ENCODE assay signal across 9 mouse cellular contexts in genomic region chr6:50545412-50546043, GRCm38 (mm10). TPM values are rescaled to one million over a fixed set of nuclear protein-coding genes. Genes with fewer than 3 reads are reported as not detected.
DNase-seq lines count a peak whose midpoint lies in the region; ATAC-seq and TF ChIP-seq lines count a peak whose summit lies in the region.
"Had no signal": no experiment of that assay in that cellular context is flagged by ENCODE, and none has a peak within 500 bp of the region (broad histone marks: within the 10 kb centered on the region; RNA-seq: fewer than 3 reads in every experiment).

No protein-coding gene starts in this region.

- in situ Hi-C loops in ES-E14 (cut with MboI; ENCODE audit: low sequenced_read_pairs in 2 of 2, unreplicated experiment in 2 of 2), result loop anchor here in 1 of 2 experiments (10.0 kb wide), 1 partner anchor 1031 kb away; no protein-coding TSS in a partner anchor

- ATAC-seq in heart, postnatal 0 days (ENCODE audit: insufficient read depth, low read depth), result peak; percentile 73; the same call in 1 of the 2 replicates
- peak; percentile 72 for ATAC-seq in limb, embryonic 14.5 days (ENCODE audit: low FRiP score, low read depth)
- peak; percentile 83 for ATAC-seq in monocyte, adult 5-6 weeks (replicated peaks; ENCODE audit: insufficient number of reproducible peaks, low FRiP score, low TSS enrichment, poor library complexity, severe bottlenecking)

- 20% methylated on average over 10 of the region's 10 CpGs for WGBS in heart, postnatal 0 days
- WGBS in limb, embryonic 14.5 days, result 24% methylated on average over 10 of the region's 10 CpGs

- DNase-seq in layer of hippocampus, adult 2 months (ENCODE audit: low spot score in 2 of 2), result peak in 1 of 2 experiments; percentile 48
- no peak for DNase-seq in layer of hippocampus, postnatal 36 days
- DNase-seq in ES-E14 (ENCODE audit: low read depth, low spot score), result no peak
- peak; percentile 55 to 69 for DNase-seq in cerebellum, postnatal 10 days
- DNase-seq in heart, postnatal 0 days (ENCODE audit: low spot score), result peak; percentile 77
- DNase-seq in limb, embryonic 14.5 days (ENCODE audit: low spot score), result peak; percentile 86
- no peak for DNase-seq in ovary, postnatal 10 days (ENCODE audit: low spot score)

- H3K27me3 ChIP-seq in heart, postnatal 0 days (ENCODE audit: control insufficient read depth, insufficient read depth, low read length), result no peaks in the 10 kb centered on the region
- no peaks in the 10 kb centered on the region for H3K27me3 ChIP-seq in limb, embryonic 14.5 days (ENCODE audit: control insufficient read depth, insufficient read depth, low read length)
- H3K27me3 ChIP-seq: embryonic facial prominence, embryonic 15.5 days had no signal

- H3K27ac ChIP-seq in layer of hippocampus, adult 2 months, result no peak overlapping the region
- H3K27ac ChIP-seq in ES-E14 (ENCODE audit: insufficient read depth, low read depth, low read length, poor library complexity, severe bottlenecking), result no peak overlapping the region
- no peak overlapping the region for H3K27ac ChIP-seq in heart, postnatal 0 days (ENCODE audit: low read depth)
- H3K27ac ChIP-seq in limb, embryonic 14.5 days (replicated peaks; ENCODE audit: low read depth, low read length), result no peak overlapping the region
- H3K27ac ChIP-seq: embryonic facial prominence, embryonic 15.5 days had no signal

- H3K9me3 ChIP-seq in ES-E14 (ENCODE audit: control insufficient read depth, insufficient read depth, low read depth, low read length), result no peaks in the 10 kb centered on the region
- H3K9me3 ChIP-seq in heart, postnatal 0 days (replicated peaks; ENCODE audit: control insufficient read depth, low read length), result no peaks in the 10 kb centered on the region
- H3K9me3 ChIP-seq in limb, embryonic 14.5 days (ENCODE audit: control insufficient read depth, low read length), result no peaks in the 10 kb centered on the region
- H3K9me3 ChIP-seq: embryonic facial prominence, embryonic 15.5 days had no signal

- H3K4me2 ChIP-seq in heart, postnatal 0 days (ENCODE audit: low read depth, low read length), result no peak overlapping the region
- no peak overlapping the region; the same call in 1 of the 2 replicates for H3K4me2 ChIP-seq in limb, embryonic 14.5 days (replicated peaks; ENCODE audit: low read depth, low read length, severe bottlenecking)
- H3K4me2 ChIP-seq: embryonic facial prominence, embryonic 15.5 days had no signal

- no peak for TF ChIP-seq EP300 in heart, postnatal 0 days (IDR thresholded peaks at IDR 0.05; ENCODE audit: low read depth)

- TF ChIP-seq POLR2A in limb, embryonic 14.5 days (IDR thresholded peaks at IDR 0.05; ENCODE audit: borderline replicate concordance, extremely low read depth, insufficient read depth, insufficient read length), result 0 out of 2 replicates have a peak, but pooled peaks have one; percentile 35

- peak; percentile 96 for TF ChIP-seq CTCF in layer of hippocampus, adult 2 months (conservative IDR thresholded peaks at IDR 0.05)
- TF ChIP-seq CTCF in heart, postnatal 0 days (IDR thresholded peaks at IDR 0.05; ENCODE audit: low read depth), result peak; percentile 85

- no peaks in the 10 kb centered on the region for H3K36me3 ChIP-seq in ES-E14 (ENCODE audit: control insufficient read depth, insufficient read depth, low read length, poor library complexity, severe bottlenecking)
- H3K36me3 ChIP-seq in heart, postnatal 0 days (replicated peaks; ENCODE audit: control insufficient read depth, insufficient read depth, low read length), result no peaks in the 10 kb centered on the region
- H3K36me3 ChIP-seq in limb, embryonic 14.5 days (ENCODE audit: control insufficient read depth, insufficient read depth, low read length), result no peaks in the 10 kb centered on the region
- H3K36me3 ChIP-seq: embryonic facial prominence, embryonic 15.5 days had no signal

- no peak overlapping the region for H3K4me3 ChIP-seq in layer of hippocampus, adult 2 months
- no peak overlapping the region for H3K4me3 ChIP-seq in ES-E14 (ENCODE audit: insufficient read depth in 1 of 2, low read depth in 1 of 2, low read length in 2 of 2, poor library complexity in 1 of 2, severe bottlenecking in 1 of 2)
- no peak overlapping the region for H3K4me3 ChIP-seq in heart, postnatal 0 days (ENCODE audit: low read depth, low read length)
- H3K4me3 ChIP-seq in limb, embryonic 14.5 days (replicated peaks; ENCODE audit: low read length), result no peak overlapping the region
- H3K4me3 ChIP-seq: embryonic facial prominence, embryonic 15.5 days had no signal

- no peak overlapping the region for H3K9ac ChIP-seq in ES-E14 (ENCODE audit: insufficient read depth, low read depth, low read length, poor library complexity, severe bottlenecking)
- H3K9ac ChIP-seq in heart, postnatal 0 days (replicated peaks; ENCODE audit: low read depth, low read length), result no peak overlapping the region
- no peak overlapping the region for H3K9ac ChIP-seq in limb, embryonic 14.5 days (ENCODE audit: low read depth, low read length, severe bottlenecking)
- H3K9ac ChIP-seq: embryonic facial prominence, embryonic 15.5 days had no signal

- H3K4me1 ChIP-seq in ES-E14 (ENCODE audit: control insufficient read depth in 2 of 2, insufficient read depth in 2 of 2, low read length in 2 of 2, poor library complexity in 1 of 2), result no peaks in the 10 kb centered on the region
- no peaks in the 10 kb centered on the region for H3K4me1 ChIP-seq in heart, postnatal 0 days (ENCODE audit: control insufficient read depth, insufficient read depth)
- no peaks in the 10 kb centered on the region for H3K4me1 ChIP-seq in limb, embryonic 14.5 days (ENCODE audit: control insufficient read depth, insufficient read depth, low read length)

TF ChIP-seq in ES-E14, 5 proteins besides CTCF, POLR2A, EP300 and RAD21:
- TF ChIP-seq ZC3H11A (IDR thresholded peaks at IDR 0.05; ENCODE audit: borderline replicate concordance, low read depth, low read length) (peak; percentile 85), HCFC1 (IDR thresholded peaks at IDR 0.05; ENCODE audit: borderline replicate concordance, insufficient read depth, low read length) (no peak)

RNA-seq across cellular contexts. Expression of gene Cycs, which starts 20.8 kb away (rescaled TPM):
- total RNA-seq in layer of hippocampus, adult 2 months (2021), result 10 to 100 TPM; 44.7 to 46.1 TPM
- 10 to 100 TPM; 45.4 to 46.7 TPM for total RNA-seq in layer of hippocampus, postnatal 36 days (2021)
- total RNA-seq in ES-E14 (2012; rRNA removed), result 34.7 and 52.1 TPM in 2 replicates
- 86.9 and 87.9 TPM in 2 replicates for total RNA-seq in heart, postnatal 0 days (2014; rRNA removed; ENCODE audit: low replicate concordance)
- polyA plus RNA-seq in heart, postnatal 0 days (2015; fragmentation: Nextera tagmentation; extraction: Ambion mirVana), result 391 and 413 TPM in 2 replicates
- polyA plus RNA-seq in limb, embryonic 14.5 days (2012; rRNA removed), result 20.7 and 35.9 TPM in 2 replicates
- polyA plus RNA-seq in limb, embryonic 14.5 days (2014; fragmentation: Nextera tagmentation; extraction: Ambion mirVana), result 49.1 and 53.8 TPM in 2 replicates
- total RNA-seq in monocyte, adult 5-6 weeks (2017), result 89.4 to 102 TPM (median 102 TPM) in 3 replicates

RNA-seq across cellular contexts. Expression of gene 4921507P07Rik, which starts 50.9 kb away (rescaled TPM):
- under 1 TPM; 0.26 to 0.34 TPM for total RNA-seq in layer of hippocampus, adult 2 months (2021)
- total RNA-seq in layer of hippocampus, postnatal 36 days (2021), result under 1 TPM; 0.15 to 0.27 TPM
- total RNA-seq in ES-E14 (2012; rRNA removed), result 0.40 and 0.79 TPM in 2 replicates
- total RNA-seq in heart, postnatal 0 days (2014; rRNA removed; ENCODE audit: low replicate concordance), result not detected in 2 replicates
- 0.30 TPM in 2 replicates for polyA plus RNA-seq in heart, postnatal 0 days (2015; fragmentation: Nextera tagmentation; extraction: Ambion mirVana)
- polyA plus RNA-seq in limb, embryonic 14.5 days (2012; rRNA removed), result 1.00 and 1.4 TPM in 2 replicates
- 0.44 and 0.83 TPM in 2 replicates for polyA plus RNA-seq in limb, embryonic 14.5 days (2014; fragmentation: Nextera tagmentation; extraction: Ambion mirVana)
- total RNA-seq in monocyte, adult 5-6 weeks (2017), result 0.78 to 3.5 TPM (median 0.86 TPM) in 3 replicates

Comparison
In these comparisons a context has a peak if more than half of its experiments do, and no peak if none do; other contexts are left out.
1. DNase-seq: peak in cerebellum, postnatal 10 days (2 of 2), heart, postnatal 0 days (single experiment) and limb, embryonic 14.5 days (single experiment); none in layer of hippocampus, postnatal 36 days (0 of 2), ES-E14 (single experiment) and ovary, postnatal 10 days (single experiment).
2. Peak in every context shown above with its lines, with median percentiles within 50 percentile points of each other: ATAC-seq.